Mouse (Mus musculus) bone marrow, adult 2 months (tissue): ENCODE measurements around the gene Wdtc1. TPM values are rescaled to one million over a fixed set of nuclear protein-coding genes. Genes with fewer than 3 reads are reported as not detected.

Source experiments
- H3K27ac ChIP-seq: fragments of 200-500 bp; 2 replicates; pipeline ENCODE4 v1.5.1; 2012; ENCODE audit warnings: low read depth, mild to moderate bottlenecking, control low read depth, inconsistent platforms, low read length; ENCODE audit not compliant: control insufficient read depth, poor library complexity, insufficient read depth
- H3K4me1 ChIP-seq: fragments of 200-500 bp; 2 replicates; pipeline ENCODE4 v1.6.1; 2011; ENCODE audit warnings: low read length; ENCODE audit not compliant: control insufficient read depth, insufficient read depth
- H3K4me3 ChIP-seq: fragments of 200-500 bp; replicated peaks from 2 replicates; pipeline ENCODE3; 2011; ENCODE audit warnings: mild to moderate bottlenecking, low read depth, low read length, control low read depth; ENCODE audit not compliant: control insufficient read depth
- CTCF ChIP-seq: fragments of 200-500 bp; IDR thresholded peaks from 2 replicates; pipeline ENCODE4 v1.5.1; 2011; ENCODE audit warnings: low read length, control low read depth; ENCODE audit not compliant: control insufficient read depth, insufficient read depth
- POLR2A ChIP-seq: fragments of 200-500 bp; IDR thresholded peaks from 2 replicates; pipeline ENCODE4 v1.6.1; 2011; ENCODE audit warnings: low read depth, mild to moderate bottlenecking, control low read depth, low read length, borderline replicate concordance; ENCODE audit not compliant: control insufficient read depth
- WGBS: fragments of 180-500 bp; shearing (Covaris S2); methylation state at CpG from one replicate; pipeline ENCODE4 v1.1.7; 2018; 5-methylcytosine and 5-hydroxymethylcytosine counted together
- polyA plus RNA-seq: library from polyadenylated mRNA; stranded (reverse); fragments of >200 nt; gene quantifications from 2 replicates; pipeline ENCODE4 v1.2.4, GENCODE M21; 2011; ENCODE audit warnings: low replicate concordance; ENCODE audit not compliant: missing spikeins, insufficient read depth, insufficient read length

The Wdtc1 gene
- polyA plus RNA-seq, 1 experiment: 14.6 TPM

- no peak overlapping the region for H3K4me3 ChIP-seq
- 85% methylated on average over 5 of the region's 5 CpGs for WGBS
- TF ChIP-seq CTCF (no peak), POLR2A (no peak)
- H3K27ac ChIP-seq: no peak overlapping the region
- no peaks in the 10 kb centered on the region for H3K4me1 ChIP-seq
These were observed 53.6 kb downstream of the Wdtc1 start for GRCm38 (mm10) chr4:133299701-133300100.

- H3K4me3 ChIP-seq: no peak overlapping the region
- H3K27ac ChIP-seq: no peak overlapping the region
- WGBS: 76% methylated on average over 12 of the region's 12 CpGs
- TF ChIP-seq POLR2A (no peak), CTCF (no peak)
- H3K4me1 ChIP-seq: no peaks in the 10 kb centered on the region
These were observed 54.5 kb downstream of the Wdtc1 start for GRCm38 (mm10) chr4:133298516-133299365.

GRCm38 (mm10) chr4:133297801-133298238 lies 55.5 kb downstream of the Wdtc1 start:
- WGBS: under 1% methylated on average over 5 of the region's 5 CpGs
- H3K27ac ChIP-seq: no peak overlapping the region

GRCm38 (mm10) chr4:133297360-133297759 lies 55.9 kb downstream of the Wdtc1 start:
- 76% methylated on average over 10 of the region's 10 CpGs for WGBS
- Histone ChIP-seq H3K27ac (no peak overlapping the region), H3K4me3 (no peak overlapping the region), H3K4me1 (no peaks in the 10 kb centered on the region)
- TF ChIP-seq CTCF (no peak), POLR2A (no peak)

More at GRCm38 (mm10) chr4:133297801-133298238, 55.5 kb downstream of the Wdtc1 start:
- H3K4me3 ChIP-seq: no peak overlapping the region
- TF ChIP-seq CTCF: peak; percentile 97
- TF ChIP-seq POLR2A: no peak
- H3K4me1 ChIP-seq: no peaks in the 10 kb centered on the region

GRCm38 (mm10) chr4:133294084-133294483 lies 59.2 kb downstream of the Wdtc1 start:
- H3K4me1 ChIP-seq: no peaks in the 10 kb centered on the region
- no peak overlapping the region for H3K27ac ChIP-seq
- 93% methylated on average over 11 of the region's 11 CpGs for WGBS
- H3K4me3 ChIP-seq: no peak overlapping the region
- TF ChIP-seq CTCF (no peak), POLR2A (no peak)

- 74% methylated on average over 24 of the region's 24 CpGs for WGBS
- no peaks in the 10 kb centered on the region for H3K4me1 ChIP-seq
- TF ChIP-seq CTCF (no peak), POLR2A (no peak)
These were observed 60.1 kb downstream of the Wdtc1 start for GRCm38 (mm10) chr4:133292901-133293843.

GRCm38 (mm10) chr4:133292405-133292804 lies 60.9 kb downstream of the Wdtc1 start:
- Histone ChIP-seq H3K27ac (no peak overlapping the region), H3K4me3 (no peak overlapping the region), H3K4me1 (no peaks in the 10 kb centered on the region)
- WGBS: 84% methylated on average over 4 of the region's 4 CpGs
- TF ChIP-seq CTCF (no peak), POLR2A (no peak)

More at GRCm38 (mm10) chr4:133292901-133293843, 60.1 kb downstream of the Wdtc1 start:
- no peak overlapping the region for H3K27ac ChIP-seq
- H3K4me3 ChIP-seq: no peak overlapping the region

GRCm38 (mm10) chr4:133291255-133291654 lies 62.0 kb downstream of the Wdtc1 start:
- Histone ChIP-seq H3K4me3 (no peak overlapping the region), H3K27ac (no peak overlapping the region), H3K4me1 (no peaks in the 10 kb centered on the region)
- TF ChIP-seq CTCF (no peak), POLR2A (no peak)
- 69% methylated on average over 1 of the region's 1 CpGs for WGBS
